Mouse (Mus musculus) lung, embryonic 14.5 days (tissue): ENCODE results near the gene Olfr91. TPM values are rescaled to one million over a fixed set of nuclear protein-coding genes. Genes with fewer than 3 reads are reported as not detected.

Experiments used
- ATAC-seq: fragments of 200-750 bp; cut with Nextera tagmentation; 2 replicates; pipeline ENCODE4 v1.8.0; 2017; ENCODE audit warnings: mild to moderate bottlenecking, moderate TSS enrichment, moderate library complexity; ENCODE audit not compliant: insufficient read depth
- DNase-seq: peaks from one replicate; pipeline ENCODE4 v3.0.0-alpha.2; 2015
- H3K27ac ChIP-seq: fragments of 300-500 bp; sonication (generic); 2 replicates; pipeline ENCODE4 v1.5.1; 2014; ENCODE audit warnings: low read depth, mild to moderate bottlenecking, moderate library complexity
- H3K27me3 ChIP-seq: fragments of 300-500 bp; sonication (generic); 2 replicates; pipeline ENCODE4 v1.6.1; 2014; ENCODE audit warnings: low read length, control low read depth; ENCODE audit not compliant: insufficient read depth
- H3K36me3 ChIP-seq: fragments of 300-500 bp; sonication (generic); 2 replicates; pipeline ENCODE4 v1.6.1; 2014; ENCODE audit warnings: control low read depth; ENCODE audit not compliant: insufficient read depth
- H3K4me1 ChIP-seq: fragments of 300-500 bp; sonication (generic); 2 replicates; pipeline ENCODE4 v1.6.1; 2014; ENCODE audit warnings: antibody characterized with exemption, control low read depth; ENCODE audit not compliant: insufficient read depth
- H3K4me2 ChIP-seq: fragments of 300-500 bp; sonication (generic); 2 replicates; pipeline ENCODE4 v1.6.1; 2014; ENCODE audit warnings: mild to moderate bottlenecking
- H3K4me3 ChIP-seq: fragments of 300-500 bp; sonication (generic); 2 replicates; pipeline ENCODE4 v1.5.1; 2014; ENCODE audit warnings: low read depth, low read length
- H3K9ac ChIP-seq: fragments of 300-500 bp; sonication (generic); 2 replicates; pipeline ENCODE4 v1.6.1; 2014
- H3K9me3 ChIP-seq: fragments of 300-500 bp; sonication (generic); 2 replicates; pipeline ENCODE4 v1.6.1; 2016; ENCODE audit warnings: low read depth, low read length, control low read depth
- CTCF ChIP-seq: IDR thresholded peaks from 2 replicates; pipeline ENCODE4 v1.5.1; 2016; ENCODE audit warnings: antibody characterized with exemption, low read depth
- WGBS: fragments of 180-500 bp; shearing (Covaris S2); extraction: QIAGEN DNeasy Blood & Tissue Kit; methylation state at CpG from one replicate; pipeline ENCODE4 v1.1.7; 2014; 5-methylcytosine and 5-hydroxymethylcytosine counted together
- polyA plus RNA-seq: library from polyadenylated mRNA; unstranded; fragments of >200 nt; fragmentation: Nextera tagmentation; extraction: Ambion mirVana; gene quantifications from 2 replicates; pipeline ENCODE4 v1.2.1, GENCODE M21; 2014

Olfr91 gene
- polyA plus RNA-seq, 1 experiment from 2014 or later = not detected

- 57% methylated on average over 7 of the region's 7 CpGs for WGBS
- no peak overlapping the region for H3K27ac ChIP-seq
- H3K9me3 ChIP-seq = no peaks in the 10 kb centered on the region
- 0 out of 2 replicates have a peak, but pooled peaks cover 6% of the 10 kb centered on the region for H3K4me1 ChIP-seq
- no peaks in the 10 kb centered on the region; the same call in 1 of the 2 replicates for H3K27me3 ChIP-seq
- H3K36me3 ChIP-seq = no peaks in the 10 kb centered on the region
- no peak overlapping the region for H3K4me2 ChIP-seq
- no peak overlapping the region for H3K9ac ChIP-seq
- DNase-seq (no peak), ATAC-seq (no peak)
- no peak for TF ChIP-seq CTCF
- H3K4me3 ChIP-seq = no peak overlapping the region
These were observed 49.7 kb downstream of the Olfr91 start for GRCm38 (mm10) chr17:37048383-37048782.

- H3K9me3 ChIP-seq = no peaks in the 10 kb centered on the region
- no peaks in the 10 kb centered on the region; the same call in 1 of the 2 replicates for H3K27me3 ChIP-seq
- no peak overlapping the region for H3K9ac ChIP-seq
- WGBS = 30% methylated on average over 3 of the region's 3 CpGs
- 0 out of 2 replicates have a peak, but pooled peaks cover 6% of the 10 kb centered on the region for H3K4me1 ChIP-seq
- no peak overlapping the region for H3K27ac ChIP-seq
- ATAC-seq (no peak), DNase-seq (peak; percentile 60)
- H3K4me2 ChIP-seq = no peak overlapping the region
- TF ChIP-seq CTCF = peak; percentile 47
- no peak overlapping the region for H3K4me3 ChIP-seq
- H3K36me3 ChIP-seq = no peaks in the 10 kb centered on the region
These were observed 50.1 kb downstream of the Olfr91 start for GRCm38 (mm10) chr17:37047981-37048380.

- DNase-seq = no peak
- no peaks in the 10 kb centered on the region; the same call in 1 of the 2 replicates for H3K27me3 ChIP-seq
- ATAC-seq = no peak
- 24% methylated on average over 19 of the region's 19 CpGs for WGBS
- TF ChIP-seq CTCF = no peak
- H3K4me2 ChIP-seq = peak overlapping the region; percentile 86
- peak overlapping the region; percentile 79; the same call in 1 of the 2 replicates for H3K4me3 ChIP-seq
- H3K36me3 ChIP-seq = no peaks in the 10 kb centered on the region
- no peaks in the 10 kb centered on the region for H3K9me3 ChIP-seq
- H3K9ac ChIP-seq = peak overlapping the region; percentile 87
- H3K27ac ChIP-seq = no peak overlapping the region
- H3K4me1 ChIP-seq = 0 out of 2 replicates have a peak, but pooled peaks cover 6% of the 10 kb centered on the region
These were observed 50.6 kb downstream of the Olfr91 start for GRCm38 (mm10) chr17:37047332-37047976.

- H3K36me3 ChIP-seq = no peaks in the 10 kb centered on the region
These were observed 51.6 kb downstream of the Olfr91 start for GRCm38 (mm10) chr17:37046312-37047112.

GRCm38 (mm10) chr17:37045611-37046311 is 52.3 kb downstream of the Olfr91 start, which contains the start of gene Gabbr1:
TSS of gene Gabbr1 (plus strand) at chr17:37045966.
- DNase-seq (peak; percentile 89), ATAC-seq (peak; percentile 87)
- H3K4me1 ChIP-seq = 0 out of 2 replicates have a peak, but pooled peaks cover 6% of the 10 kb centered on the region
- H3K9me3 ChIP-seq = no peaks in the 10 kb centered on the region
- peak within 1 kb of the TSS; percentile 79 for H3K4me3 ChIP-seq
- H3K27ac ChIP-seq = peak within 1 kb of the TSS; percentile 81
- no peak for TF ChIP-seq CTCF
- no peaks in the 10 kb centered on the region; the same call in 1 of the 2 replicates for H3K27me3 ChIP-seq
- peak within 1 kb of the TSS; percentile 87 for H3K9ac ChIP-seq
- WGBS = under 1% methylated on average over 40 of the region's 55 CpGs
- no peaks in the 10 kb centered on the region for H3K36me3 ChIP-seq
- peak within 1 kb of the TSS; percentile 86 for H3K4me2 ChIP-seq

More at GRCm38 (mm10) chr17:37046312-37047112, 51.6 kb downstream of the Olfr91 start:
- Histone ChIP-seq H3K4me1 (0 out of 2 replicates have a peak, but pooled peaks cover 6% of the 10 kb centered on the region), H3K9ac (peak overlapping the region; percentile 87), H3K27ac (peak overlapping the region; percentile 81), H3K9me3 (no peaks in the 10 kb centered on the region), H3K4me3 (peak overlapping the region; percentile 79), H3K4me2 (peak overlapping the region; percentile 86), H3K27me3 (no peaks in the 10 kb centered on the region; the same call in 1 of the 2 replicates)
- WGBS = under 1% methylated on average over 47 of the region's 58 CpGs
- DNase-seq (peak; percentile 63), ATAC-seq (peak; percentile 74)
- TF ChIP-seq CTCF = peak; percentile 26; the same call in 1 of the 2 replicates

- H3K9ac ChIP-seq = 0 out of 2 replicates have a peak overlapping the region, but pooled peaks have one; percentile 87
- no peak overlapping the region for H3K27ac ChIP-seq
- no peaks in the 10 kb centered on the region for H3K9me3 ChIP-seq
- H3K36me3 ChIP-seq = no peaks in the 10 kb centered on the region
- ATAC-seq (no peak), DNase-seq (no peak)
- 60% methylated on average over 7 of the region's 7 CpGs for WGBS
- peak overlapping the region; percentile 86 for H3K4me2 ChIP-seq
- no peak for TF ChIP-seq CTCF
- 0 out of 2 replicates have a peak, but pooled peaks cover 6% of the 10 kb centered on the region for H3K4me1 ChIP-seq
- peak overlapping the region; percentile 79 for H3K4me3 ChIP-seq
- H3K27me3 ChIP-seq = no peaks in the 10 kb centered on the region; the same call in 1 of the 2 replicates
These were observed 53.3 kb downstream of the Olfr91 start for GRCm38 (mm10) chr17:37044651-37045244.

Other genes starting within 250 kb of the Olfr91 start
- 0.11 and 0.16 TPM in 2 replicates for gene Trim15, start 231.1 kb downstream of the Olfr91 start, polyA plus RNA-seq
- gene Trim10, start 228.7 kb downstream of the Olfr91 start, polyA plus RNA-seq = 2.6 and 3.4 TPM in 2 replicates
- gene Trim40, start 208.2 kb downstream of the Olfr91 start, polyA plus RNA-seq = not detected in 2 replicates
- gene Trim31, start 200.2 kb downstream of the Olfr91 start, polyA plus RNA-seq = 0.11 and 0.16 TPM in 2 replicates
- 0.35 and 0.53 TPM in 2 replicates for gene Rnf39, start 155.4 kb downstream of the Olfr91 start, polyA plus RNA-seq
- gene Ppp1r11, start 146.5 kb downstream of the Olfr91 start, polyA plus RNA-seq = 116 and 123 TPM in 2 replicates
- 102 and 109 TPM in 2 replicates for gene Znrd1, start 139.7 kb downstream of the Olfr91 start, polyA plus RNA-seq
- gene Znrd1as, start 139.7 kb downstream of the Olfr91 start, polyA plus RNA-seq = 5.1 and 6.9 TPM in 2 replicates
- not detected in 2 replicates for gene 2410137M14Rik, start 117.0 kb downstream of the Olfr91 start, polyA plus RNA-seq
- 0.17 and 0.22 TPM in 2 replicates for gene H2-M5, start 108.7 kb downstream of the Olfr91 start, polyA plus RNA-seq
- 77.5 and 80.7 TPM in 2 replicates for gene Zfp57, start 97.1 kb downstream of the Olfr91 start, polyA plus RNA-seq
- 0.11 and 0.13 TPM in 2 replicates for gene Mog, start 74.9 kb downstream of the Olfr91 start, polyA plus RNA-seq
- 7.0 and 8.8 TPM in 2 replicates for gene Gabbr1, start 52.3 kb downstream of the Olfr91 start, polyA plus RNA-seq
- gene Olfr90, start 9.8 kb downstream of the Olfr91 start, polyA plus RNA-seq = 0.34 TPM in 1 of 2 replicates, not detected in the other
- not detected in 2 replicates for gene Olfr92, start 21.8 kb upstream of the Olfr91 start, polyA plus RNA-seq
- not detected in 2 replicates for gene Olfr93, start 63.2 kb upstream of the Olfr91 start, polyA plus RNA-seq
- gene Ubd, start 95.6 kb upstream of the Olfr91 start, polyA plus RNA-seq = not detected in 2 replicates
- not detected in 2 replicates for gene Olfr94, start 102.7 kb upstream of the Olfr91 start, polyA plus RNA-seq
- not detected in 2 replicates for gene Olfr95, start 114.8 kb upstream of the Olfr91 start, polyA plus RNA-seq
- gene Olfr96, start 121.9 kb upstream of the Olfr91 start, polyA plus RNA-seq = not detected in 2 replicates
- not detected in 2 replicates for gene Olfr97, start 139.1 kb upstream of the Olfr91 start, polyA plus RNA-seq
- not detected in 2 replicates for gene Olfr98, start 165.5 kb upstream of the Olfr91 start, polyA plus RNA-seq
- 1.0 and 1.2 TPM in 2 replicates for gene H2-M3, start 171.9 kb upstream of the Olfr91 start, polyA plus RNA-seq
- gene Olfr99, start 185.2 kb upstream of the Olfr91 start, polyA plus RNA-seq = not detected in 2 replicates
- gene Olfr101, start 206.0 kb upstream of the Olfr91 start, polyA plus RNA-seq = not detected in 2 replicates
- gene Olfr102, start 218.8 kb upstream of the Olfr91 start, polyA plus RNA-seq = not detected in 2 replicates
- gene Olfr103, start 241.4 kb upstream of the Olfr91 start, polyA plus RNA-seq = not detected in 2 replicates